Mouse (Mus musculus) layer of hippocampus, adult 2 months (tissue): Measurements from ENCODE around the gene Prtg. TPM values are rescaled to one million over a fixed set of nuclear protein-coding genes. Genes with fewer than 3 reads are reported as not detected.
A peak's percentile ranks its signal among the peaks of the same experiment; 100 is the strongest.

Experiments used
- DNase-seq, 2 experiments: peaks; one replicate each; pipeline ENCODE4 v3.0.0; 2022; ENCODE audit warnings: low spot score in 2 of 2
- H3K27ac ChIP-seq: fragments of 200-600 bp; 2 replicates; pipeline ENCODE4 v1.8.1; 2022
- H3K4me3 ChIP-seq: fragments of 200-600 bp; 2 replicates; pipeline ENCODE4 v1.8.1; 2022; ENCODE audit warnings: mild to moderate bottlenecking
- CTCF ChIP-seq: fragments of 200-600 bp; conservative IDR thresholded peaks from 2 replicates; pipeline ENCODE4 v1.8.1; 2022; ENCODE audit warnings: antibody characterized with exemption, mild to moderate bottlenecking, moderate library complexity
- total RNA-seq, 2 experiments: library from RNA; stranded (reverse); gene quantifications; 2 replicates each; pipeline ENCODE4 v1.2.3; 2021

The Prtg gene
- total RNA-seq, 2 experiments from 2014 or later, result 3.2 to 3.3 TPM

- no peak for DNase-seq
- Histone ChIP-seq H3K27ac (no peak overlapping the region), H3K4me3 (no peak overlapping the region)
- TF ChIP-seq CTCF, result no peak
Observed at GRCm38 (mm10) chr9:72872298-72873130, 65.8 kb downstream of the Prtg start.

GRCm38 (mm10) chr9:72875878-72876277 is 69.2 kb downstream of the Prtg start:
- Histone ChIP-seq H3K27ac (no peak overlapping the region), H3K4me3 (no peak overlapping the region)
- TF ChIP-seq CTCF, result peak; percentile 63
- DNase-seq, result no peak

GRCm38 (mm10) chr9:72877905-72878304 is 71.2 kb downstream of the Prtg start:
- TF ChIP-seq CTCF, result no peak
- no peak overlapping the region for H3K27ac ChIP-seq
- H3K4me3 ChIP-seq, result no peak overlapping the region
- no peak for DNase-seq

- H3K27ac ChIP-seq, result no peak overlapping the region
- no peak overlapping the region for H3K4me3 ChIP-seq
- DNase-seq, result no peak
- no peak for TF ChIP-seq CTCF
Observed at GRCm38 (mm10) chr9:72878656-72879055, 72.0 kb downstream of the Prtg start.

- no peak overlapping the region for H3K4me3 ChIP-seq
- TF ChIP-seq CTCF, result no peak
Observed at GRCm38 (mm10) chr9:72879601-72880000, 72.9 kb downstream of the Prtg start.

GRCm38 (mm10) chr9:72880225-72880960 is 73.7 kb downstream of the Prtg start:
- DNase-seq, result no peak
- no peak for TF ChIP-seq CTCF
- Histone ChIP-seq H3K4me3 (no peak overlapping the region), H3K27ac (peak overlapping the region; percentile 69)

More at GRCm38 (mm10) chr9:72879601-72880000, 72.9 kb downstream of the Prtg start:
- H3K27ac ChIP-seq, result no peak overlapping the region
- DNase-seq, result no peak

GRCm38 (mm10) chr9:72881026-72881768 is 74.5 kb downstream of the Prtg start:
- DNase-seq, result peak in 1 of 2 experiments; percentile 37
- H3K4me3 ChIP-seq, result no peak overlapping the region
- TF ChIP-seq CTCF, result no peak
- peak overlapping the region; percentile 69 for H3K27ac ChIP-seq

GRCm38 (mm10) chr9:72883940-72884339 is 77.3 kb downstream of the Prtg start:
- Histone ChIP-seq H3K27ac (peak overlapping the region; percentile 69), H3K4me3 (no peak overlapping the region)
- peak; percentile 96 for TF ChIP-seq CTCF
- DNase-seq, result peak; percentile 63 to 69

- Histone ChIP-seq H3K27ac (no peak overlapping the region), H3K4me3 (no peak overlapping the region)
- TF ChIP-seq CTCF, result peak; percentile 87
- peak in 1 of 2 experiments; percentile 44 for DNase-seq
Observed at GRCm38 (mm10) chr9:72889777-72890176, 83.1 kb downstream of the Prtg start.

- H3K4me3 ChIP-seq, result no peak overlapping the region
- TF ChIP-seq CTCF, result no peak
- H3K27ac ChIP-seq, result no peak overlapping the region
- no peak for DNase-seq
Observed at GRCm38 (mm10) chr9:72890499-72891085, 83.9 kb downstream of the Prtg start.

- DNase-seq, result no peak
- H3K27ac ChIP-seq, result no peak overlapping the region
- TF ChIP-seq CTCF, result no peak
- no peak overlapping the region for H3K4me3 ChIP-seq
Observed at GRCm38 (mm10) chr9:72892761-72893160, 86.1 kb downstream of the Prtg start.

GRCm38 (mm10) chr9:72894796-72895352 is 88.2 kb downstream of the Prtg start:
- peak overlapping the region; percentile 60 for H3K27ac ChIP-seq
- H3K4me3 ChIP-seq, result no peak overlapping the region
- peak; percentile 64 for TF ChIP-seq CTCF
- no peak for DNase-seq
